Mouse (Mus musculus) CH12.LX (cell line): Measurements from ENCODE around the gene Pald1.

Experiments
- CHD2 ChIP-seq: IDR thresholded peaks from 2 replicates; pipeline ENCODE4 v1.6.1; 2011; ENCODE audit warnings: low read length, improper control_type of control experiment
- CTCF ChIP-seq, 2 experiments: IDR thresholded peaks in 1 of 2; conservative IDR thresholded peaks in 1 of 2; 2 replicates each; pipeline ENCODE4 v1.5.1; 2011 to 2012; ENCODE audit warnings: low read depth in 2 of 2, low read length in 2 of 2, improper control_type of control experiment in 1 of 2, inconsistent platforms in 1 of 2, mild to moderate bottlenecking in 1 of 2, moderate library complexity in 1 of 2
- E2F4 ChIP-seq: IDR thresholded peaks from 2 replicates; pipeline ENCODE4 v1.6.1; 2011; ENCODE audit warnings: low read depth, low read length, improper control_type of control experiment; ENCODE audit not compliant: insufficient replicate concordance
- ETS1 ChIP-seq: conservative IDR thresholded peaks from 2 replicates; pipeline ENCODE4 v1.6.1; 2012; ENCODE audit warnings: low read depth, mild to moderate bottlenecking, inconsistent platforms, low read length, improper control_type of control experiment, moderate library complexity
- IRF4 ChIP-seq: IDR thresholded peaks from 2 replicates; pipeline ENCODE4 v1.6.1; 2014; ENCODE audit warnings: low read depth, mild to moderate bottlenecking, inconsistent platforms, low read length, improper control_type of control experiment
- MAFK ChIP-seq: IDR thresholded peaks from 2 replicates; pipeline ENCODE4 v1.6.1; 2011; ENCODE audit warnings: low read length, improper control_type of control experiment; ENCODE audit not compliant: insufficient replicate concordance
- MAZ ChIP-seq: IDR thresholded peaks from 2 replicates; pipeline ENCODE4 v1.6.1; 2012; ENCODE audit warnings: low read depth, mild to moderate bottlenecking, inconsistent platforms, low read length, improper control_type of control experiment, moderate library complexity
- PAX5 ChIP-seq: IDR thresholded peaks from 2 replicates; pipeline ENCODE4 v1.6.1; 2012; ENCODE audit warnings: low read length, inconsistent platforms, mixed read lengths
- POLR2A ChIP-seq: IDR thresholded peaks from 2 replicates; pipeline ENCODE4 v1.6.1; 2011; ENCODE audit warnings: low read depth, mild to moderate bottlenecking, improper control_type of control experiment, low read length
- TCF12 ChIP-seq: IDR thresholded peaks from 2 replicates; pipeline ENCODE4 v1.6.1; 2014; ENCODE audit warnings: low read depth, mild to moderate bottlenecking, inconsistent platforms, low read length, improper control_type of control experiment

DNA sequence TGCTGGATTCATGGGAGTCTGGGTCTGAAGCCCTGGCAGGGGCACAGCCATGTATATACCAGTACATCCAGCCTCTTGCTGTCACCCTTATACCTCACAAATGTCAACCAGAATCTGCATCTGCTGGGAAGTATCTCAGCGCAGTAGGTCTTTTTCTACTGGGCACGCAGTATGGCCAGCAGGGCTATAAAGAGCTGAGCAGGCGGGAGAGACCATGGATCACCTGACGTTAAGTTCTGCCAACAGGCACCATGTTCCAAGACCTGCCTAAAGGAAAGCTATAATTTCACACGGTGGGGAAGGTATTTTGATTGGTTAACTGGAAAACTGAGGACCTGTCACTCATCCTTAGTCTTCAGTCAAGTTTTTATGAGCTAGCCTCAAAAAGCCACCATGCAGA is 45.7 kb upstream of the Pald1 start:
- no peak for TF ChIP-seq PAX5
- TF ChIP-seq IRF4, result no peak
- no peak for TF ChIP-seq ETS1
- no peak for TF ChIP-seq POLR2A
- TF ChIP-seq CTCF (conservative IDR thresholded peaks at IDR 0.05 in 1 of 2, IDR thresholded peaks at IDR 0.05 in 1 of 2; ENCODE audit: low read depth in 2 of 2, low read length in 2 of 2), result no peak
- TF ChIP-seq TCF12, result no peak
- no peak for TF ChIP-seq CHD2
- TF ChIP-seq MAZ, result no peak
- TF ChIP-seq MAFK, result no peak
- TF ChIP-seq E2F4, result no peak
